Mouse (Mus musculus) forebrain, embryonic 11.5 days (tissue): Measurements from ENCODE around the gene Rbm4. TPM values are rescaled to one million over a fixed set of nuclear protein-coding genes. Genes with fewer than 3 reads are reported as not detected.
"Not testable (repeated sequence)": the region's sequence is repeated elsewhere in the genome, so short reads cannot be mapped to it uniquely, and the experiment has no call there.

ENCODE experiments used
- ATAC-seq: fragments of 200-750 bp; cut with Nextera tagmentation; replicated peaks from 2 replicates; pipeline ENCODE4 v1.8.0; 2017; ENCODE audit warnings: moderate TSS enrichment; ENCODE audit not compliant: low FRiP score
- DNase-seq: peaks from one replicate; pipeline ENCODE4 v3.0.0-alpha.2; 2017; ENCODE audit warnings: low spot score
- H3K27ac ChIP-seq: fragments of 300-500 bp; sonication (generic); 2 replicates; pipeline ENCODE4 v1.5.1; 2014; ENCODE audit warnings: low read depth, low read length
- H3K27me3 ChIP-seq: fragments of 300-500 bp; sonication (generic); 2 replicates; pipeline ENCODE4 v1.6.1; 2014; ENCODE audit warnings: mild to moderate bottlenecking, low read length, mixed read lengths; ENCODE audit not compliant: control insufficient read depth, insufficient read depth
- H3K36me3 ChIP-seq: fragments of 300-500 bp; sonication (generic); 2 replicates; pipeline ENCODE4 v1.6.1; 2014; ENCODE audit warnings: mild to moderate bottlenecking, low read length, moderate library complexity, mixed read lengths; ENCODE audit not compliant: control insufficient read depth, insufficient read depth
- H3K4me1 ChIP-seq: fragments of 300-500 bp; sonication (generic); replicated peaks from 2 replicates; pipeline ENCODE4 v1.6.1; 2014; ENCODE audit warnings: low read length, mixed read lengths; ENCODE audit not compliant: control insufficient read depth, insufficient read depth
- H3K4me2 ChIP-seq: fragments of 300-500 bp; sonication (generic); 2 replicates; pipeline ENCODE4 v1.6.1; 2014; ENCODE audit warnings: low read depth, mild to moderate bottlenecking, low read length, moderate library complexity, mixed read lengths; ENCODE audit not compliant: severe bottlenecking
- H3K4me3 ChIP-seq: fragments of 300-500 bp; sonication (generic); 2 replicates; pipeline ENCODE4 v1.5.1; 2014; ENCODE audit warnings: low read depth, low read length
- H3K9ac ChIP-seq: fragments of 300-500 bp; sonication (generic); 2 replicates; pipeline ENCODE4 v1.6.1; 2014; ENCODE audit warnings: low read length
- H3K9me3 ChIP-seq: fragments of 300-500 bp; sonication (generic); 2 replicates; pipeline ENCODE4 v1.6.1; 2016; ENCODE audit warnings: low read length, mixed read lengths; ENCODE audit not compliant: control insufficient read depth
- WGBS: fragments of 180-500 bp; shearing (Covaris S2); extraction: QIAGEN DNeasy Blood & Tissue Kit; methylation state at CpG from one replicate; pipeline ENCODE4 v1.1.7; 2014; 5-methylcytosine and 5-hydroxymethylcytosine counted together
- polyA plus RNA-seq: library from polyadenylated mRNA; unstranded; fragments of >200 nt; fragmentation: Nextera tagmentation; extraction: Ambion mirVana; gene quantifications from 2 replicates; pipeline ENCODE4 v1.2.1, GENCODE M21; 2014

The Rbm4 gene
- polyA plus RNA-seq, 1 experiment from 2014 or later: 100 TPM

- H3K4me3 ChIP-seq: no peak overlapping the region
- no peak for DNase-seq
- no peak for ATAC-seq
- peaks cover 2% of the 10 kb centered on the region; the same call in 1 of the 2 replicates for H3K4me1 ChIP-seq
- H3K27me3 ChIP-seq: no peaks in the 10 kb centered on the region
- H3K9me3 ChIP-seq: no peaks in the 10 kb centered on the region
- H3K4me2 ChIP-seq: no peak overlapping the region
- WGBS: 72% methylated on average over 7 of the region's 7 CpGs
- no peaks in the 10 kb centered on the region; the same call in 1 of the 2 replicates for H3K36me3 ChIP-seq
- H3K27ac ChIP-seq: no peak overlapping the region
- H3K9ac ChIP-seq: no peak overlapping the region
Measured at GRCm38 (mm10) chr19:4829156-4829555, 35.5 kb upstream of the Rbm4 start.

GRCm38 (mm10) chr19:4828444-4829114, 34.9 kb upstream of the Rbm4 start:
- H3K27ac ChIP-seq: no peak overlapping the region
- no peak overlapping the region for H3K4me3 ChIP-seq
- ATAC-seq (no peak), DNase-seq (no peak)
- peaks cover 2% of the 10 kb centered on the region; the same call in 1 of the 2 replicates for H3K4me1 ChIP-seq
- no peak overlapping the region for H3K4me2 ChIP-seq
- H3K9me3 ChIP-seq: no peaks in the 10 kb centered on the region
- WGBS: 60% methylated on average over 16 of the region's 16 CpGs
- no peaks in the 10 kb centered on the region for H3K27me3 ChIP-seq
- H3K36me3 ChIP-seq: no peaks in the 10 kb centered on the region; the same call in 1 of the 2 replicates
- no peak overlapping the region for H3K9ac ChIP-seq

GRCm38 (mm10) chr19:4820678-4821303, 27.1 kb upstream of the Rbm4 start:
- Histone ChIP-seq H3K9me3 (no peaks in the 10 kb centered on the region), H3K4me3 (no peak overlapping the region), H3K27ac (no peak overlapping the region), H3K4me1 (no peaks in the 10 kb centered on the region), H3K9ac (no peak overlapping the region), H3K36me3 (no peaks in the 10 kb centered on the region; the same call in 1 of the 2 replicates), H3K4me2 (no peak overlapping the region), H3K27me3 (no peaks in the 10 kb centered on the region)
- no peak for DNase-seq
- ATAC-seq: no peak
- WGBS: 91% methylated on average over 5 of the region's 5 CpGs

DNA sequence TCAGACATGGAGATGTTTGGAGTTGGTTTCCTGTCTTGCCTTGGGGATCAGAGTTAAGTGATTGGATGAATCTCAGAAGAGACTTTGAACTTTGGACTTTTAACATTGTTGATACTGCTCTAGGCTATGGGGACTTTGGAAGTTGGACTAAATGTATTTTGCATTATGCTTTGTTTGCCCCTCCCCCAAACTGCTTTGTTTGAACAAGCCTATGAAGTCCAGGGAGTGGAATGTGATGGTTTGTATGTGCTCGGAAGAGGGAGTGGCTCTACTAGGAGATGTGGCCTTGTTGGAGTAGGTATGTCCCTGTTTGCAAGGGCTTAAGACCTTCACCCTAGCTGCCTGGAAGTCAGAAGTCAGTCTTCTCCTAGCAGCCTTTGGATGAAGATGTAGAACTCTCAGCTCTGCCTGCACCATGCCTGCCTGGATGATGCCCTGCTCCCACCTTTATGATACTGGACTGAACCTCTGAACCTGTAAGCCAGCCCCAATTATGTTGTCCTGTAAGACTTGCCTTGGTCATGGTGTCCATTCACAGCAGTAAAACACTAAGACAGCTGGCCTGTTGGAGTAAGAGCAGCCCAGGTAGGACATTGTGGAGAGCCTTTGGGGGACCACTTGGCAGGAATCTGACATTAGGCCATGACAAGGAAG, 23.6 kb upstream of the Rbm4 start:
- DNase-seq (no peak), ATAC-seq (no peak)
- WGBS: 71% methylated on average over 1 of the region's 1 CpGs

DNA sequence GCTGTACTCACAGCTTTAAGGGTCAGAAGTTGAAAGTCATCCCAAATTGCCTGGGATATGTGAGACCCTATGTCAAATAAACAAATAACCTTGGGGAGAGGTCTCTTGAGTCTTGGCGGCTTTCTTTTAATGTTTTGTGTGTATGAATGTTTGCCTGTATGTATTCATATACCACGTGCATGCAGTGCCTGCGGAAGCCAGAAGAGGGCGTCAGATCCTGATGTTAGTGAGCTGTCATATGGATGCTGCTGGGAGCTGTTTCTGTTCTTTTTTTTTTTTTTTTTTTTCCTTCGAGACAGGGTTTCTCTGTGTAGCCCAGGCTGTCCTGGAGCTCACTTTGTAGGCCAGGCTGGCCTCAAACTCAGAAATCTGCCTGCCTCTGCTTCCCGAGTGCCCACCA, 19.3 kb upstream of the Rbm4 start:
- 77% methylated on average over 6 of the region's 6 CpGs for WGBS
- no peaks in the 10 kb centered on the region for H3K27me3 ChIP-seq
- H3K27ac ChIP-seq: no peak overlapping the region
- DNase-seq (peak; percentile 57), ATAC-seq (no peak)
- no peak overlapping the region for H3K9ac ChIP-seq
- H3K4me2 ChIP-seq: no peak overlapping the region
- H3K4me3 ChIP-seq: no peak overlapping the region
- no peaks in the 10 kb centered on the region for H3K9me3 ChIP-seq
- H3K4me1 ChIP-seq: peaks cover 12% of the 10 kb centered on the region
- H3K36me3 ChIP-seq: no peaks in the 10 kb centered on the region

More for the DNA sequence above, 23.6 kb upstream of the Rbm4 start:
- Histone ChIP-seq H3K9ac (no peak overlapping the region), H3K36me3 (no peaks in the 10 kb centered on the region), H3K4me2 (no peak overlapping the region), H3K27me3 (no peaks in the 10 kb centered on the region), H3K9me3 (no peaks in the 10 kb centered on the region), H3K27ac (no peak overlapping the region), H3K4me1 (no peaks in the 10 kb centered on the region), H3K4me3 (no peak overlapping the region)

- DNase-seq, H3K9me3 ChIP-seq, ATAC-seq, H3K36me3 ChIP-seq, H3K27me3 ChIP-seq: not testable (repeated sequence)
- WGBS: 76% methylated on average over 8 of the region's 8 CpGs
- Histone ChIP-seq H3K4me3 (peak overlapping the region; percentile 86), H3K27ac (peak overlapping the region; percentile 84; the same call in 1 of the 2 replicates), H3K9ac (peak overlapping the region; percentile 89), H3K4me1 (peaks cover 12% of the 10 kb centered on the region), H3K4me2 (peak overlapping the region; percentile 87)
Measured at GRCm38 (mm10) chr19:4812334-4812949, 18.7 kb upstream of the Rbm4 start.

GRCm38 (mm10) chr19:4811909-4812242, 18.2 kb upstream of the Rbm4 start:
- H3K4me1 ChIP-seq: peaks cover 12% of the 10 kb centered on the region
- 6% methylated on average over 12 of the region's 12 CpGs for WGBS
- peak overlapping the region; percentile 89 for H3K9ac ChIP-seq
- no peak for DNase-seq
- H3K27me3 ChIP-seq: no peaks in the 10 kb centered on the region
- peak overlapping the region; percentile 87 for H3K4me2 ChIP-seq
- peak; percentile 25 for ATAC-seq
- H3K9me3 ChIP-seq: no peaks in the 10 kb centered on the region
- H3K36me3 ChIP-seq: no peaks in the 10 kb centered on the region; the same call in 1 of the 2 replicates
- peak overlapping the region; percentile 84 for H3K27ac ChIP-seq
- peak overlapping the region; percentile 86 for H3K4me3 ChIP-seq

GRCm38 (mm10) chr19:4811063-4811908, 17.6 kb upstream of the Rbm4 start, which contains the start of the genes Gm21992 and Rbm14:
Gene Gm21992 (minus strand): TSS chr19:4811612.
Gene Rbm14 (minus strand): TSS chr19:4811634.
- Histone ChIP-seq H3K9ac (peak within 1 kb of the TSS; percentile 89), H3K36me3 (no peaks in the 10 kb centered on the region; the same call in 1 of the 2 replicates), H3K27me3 (no peaks in the 10 kb centered on the region), H3K4me2 (peak within 1 kb of the TSS; percentile 87), H3K4me1 (peaks cover 12% of the 10 kb centered on the region), H3K9me3 (no peaks in the 10 kb centered on the region), H3K27ac (peak within 1 kb of the TSS; percentile 86), H3K4me3 (peak within 1 kb of the TSS; percentile 86)
- WGBS: under 1% methylated on average over 83 of the region's 83 CpGs
- peak; percentile 98 for ATAC-seq
- DNase-seq: peak; percentile 99
